Mouse (Mus musculus) adrenal gland, postnatal 14 days (tissue): ENCODE data around the gene Spty2d1. TPM values are rescaled to one million over a fixed set of nuclear protein-coding genes. Genes with fewer than 3 reads are reported as not detected.

Experiments used
- DNase-seq: peaks from one replicate; pipeline ENCODE4 v3.0.0; 2021; ENCODE audit warnings: mixed read lengths
- total RNA-seq: library from RNA; stranded (reverse); gene quantifications from 2 replicates; pipeline ENCODE4 v1.2.3, GENCODE M21; 2021

Gene Spty2d1
- total RNA-seq, 1 experiment from 2014 or later, result 20.0 TPM

DNA sequence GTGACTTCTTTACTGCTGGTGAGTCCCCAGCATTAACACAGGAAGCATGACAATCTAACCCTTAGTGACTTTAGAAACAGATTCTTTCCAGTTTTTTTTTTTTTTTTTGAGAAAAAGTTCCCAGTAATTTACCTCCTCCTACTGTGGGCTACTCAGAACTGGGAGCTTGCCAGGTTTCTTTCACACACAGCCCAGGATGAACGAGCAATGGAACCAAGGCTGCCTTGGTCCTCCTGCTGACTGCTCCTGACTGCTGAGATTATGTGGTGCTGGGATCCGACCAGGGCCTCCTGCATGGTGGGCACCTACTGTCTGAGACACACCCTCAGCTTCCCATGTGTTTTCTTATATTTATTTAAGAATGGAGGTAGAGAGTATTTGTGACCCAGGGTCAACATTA, 21.1 kb downstream of the Spty2d1 start:
- no peak for DNase-seq

DNA sequence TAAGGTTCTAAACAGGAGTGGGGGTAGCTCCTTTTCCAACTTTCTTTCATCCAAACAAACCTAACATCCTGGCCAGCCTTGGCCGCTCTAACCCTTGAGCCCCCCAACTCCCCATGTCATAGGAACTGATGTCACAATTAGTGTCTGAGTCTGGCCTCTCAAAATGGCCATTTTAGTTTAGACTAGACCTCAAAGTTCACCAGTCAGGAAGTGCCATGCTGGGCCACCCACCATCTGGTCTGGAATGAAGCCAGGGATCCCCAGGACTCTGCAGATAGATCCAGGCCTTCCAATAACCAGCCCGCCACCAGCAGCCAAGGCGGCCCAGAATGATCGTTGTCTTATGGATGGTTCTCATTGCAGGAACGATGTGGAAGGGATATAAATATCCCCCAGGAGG, 21.6 kb downstream of the Spty2d1 start:
- DNase-seq, result peak; percentile 31

DNA sequence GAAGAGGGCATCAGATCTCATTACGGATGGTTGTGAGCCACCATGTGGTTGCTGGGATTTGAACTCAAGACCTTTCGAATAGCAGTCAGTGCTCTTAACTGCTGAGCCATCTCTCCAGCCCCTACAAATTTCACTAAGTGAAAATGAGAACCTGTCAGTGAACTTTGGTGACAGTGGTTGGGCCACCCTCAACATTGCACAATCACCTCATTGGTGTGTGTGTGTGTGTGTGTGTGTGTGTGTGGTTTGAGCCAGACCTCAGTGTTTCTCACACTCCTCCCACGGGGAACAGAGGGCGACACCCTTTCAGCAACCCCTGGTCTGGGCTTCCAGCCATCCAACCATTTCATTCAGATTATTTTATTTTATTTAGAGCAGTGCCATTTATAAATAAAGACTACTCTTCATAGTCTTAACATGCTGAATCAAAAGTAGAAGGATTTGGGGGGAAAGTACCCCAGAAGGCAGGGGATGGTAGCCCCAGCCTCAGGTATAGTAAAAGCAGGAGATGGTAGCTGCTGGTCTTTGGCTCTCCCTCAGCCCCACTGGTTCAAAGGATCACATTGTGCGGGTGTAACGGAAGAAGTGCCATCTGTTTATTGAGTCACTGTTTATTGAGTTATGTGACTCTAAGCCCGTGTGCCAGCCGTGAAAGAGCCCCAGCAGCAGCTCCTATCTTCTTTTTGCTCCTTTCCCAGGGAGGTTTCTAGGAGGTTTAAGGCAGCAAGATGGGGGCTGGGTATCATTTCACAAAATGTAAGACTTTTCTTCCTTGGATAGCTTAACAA, 22.3 kb downstream of the Spty2d1 start:
- DNase-seq, result peak; percentile 30

GRCm38 (mm10) chr7:46983280-46983679, 24.9 kb downstream of the Spty2d1 start, which contains the start of gene Gm9999:
TSS of gene Gm9999 (plus strand) at chr7:46983580.
- no peak for DNase-seq

- DNase-seq, result no peak
Measured at GRCm38 (mm10) chr7:46975456-46975855, 32.8 kb downstream of the Spty2d1 start.

DNA sequence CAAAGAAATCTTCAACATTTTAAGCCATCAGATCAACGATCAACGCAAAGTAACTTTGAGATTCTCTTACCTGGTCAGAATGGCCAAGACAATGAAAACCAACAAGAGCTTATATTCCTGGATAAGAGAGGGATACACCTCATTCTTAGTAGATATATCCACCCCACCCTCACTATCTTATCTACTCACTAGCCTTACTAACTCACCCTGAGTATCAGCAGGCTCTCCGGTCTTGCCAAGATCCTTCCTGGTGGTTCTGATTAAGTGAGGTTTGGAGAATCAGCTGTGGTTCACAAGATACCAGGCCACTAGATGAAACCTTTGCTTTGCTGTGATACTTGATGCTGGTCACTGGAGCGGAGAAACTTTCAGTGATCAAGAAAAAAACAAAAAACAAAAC, 33.6 kb downstream of the Spty2d1 start:
- DNase-seq, result no peak

DNA sequence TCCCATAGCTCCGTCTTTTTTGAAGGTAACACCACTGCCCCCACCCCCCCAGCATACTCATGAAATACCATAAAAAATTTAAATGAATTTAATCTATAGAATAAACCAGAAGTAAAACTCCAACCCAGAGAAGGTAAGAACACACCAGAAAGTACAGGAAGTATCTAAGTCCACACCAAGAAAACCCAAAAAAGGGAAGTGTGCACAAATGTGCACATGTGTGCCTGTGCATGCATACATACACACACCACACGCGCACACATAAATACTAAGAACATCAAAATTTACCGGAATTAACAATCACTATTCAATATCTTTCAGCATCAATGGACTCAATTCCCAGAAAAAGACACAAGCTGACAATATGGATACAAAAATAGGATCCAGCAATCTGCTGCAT, 38.3 kb downstream of the Spty2d1 start:
- DNase-seq, result no peak

DNA sequence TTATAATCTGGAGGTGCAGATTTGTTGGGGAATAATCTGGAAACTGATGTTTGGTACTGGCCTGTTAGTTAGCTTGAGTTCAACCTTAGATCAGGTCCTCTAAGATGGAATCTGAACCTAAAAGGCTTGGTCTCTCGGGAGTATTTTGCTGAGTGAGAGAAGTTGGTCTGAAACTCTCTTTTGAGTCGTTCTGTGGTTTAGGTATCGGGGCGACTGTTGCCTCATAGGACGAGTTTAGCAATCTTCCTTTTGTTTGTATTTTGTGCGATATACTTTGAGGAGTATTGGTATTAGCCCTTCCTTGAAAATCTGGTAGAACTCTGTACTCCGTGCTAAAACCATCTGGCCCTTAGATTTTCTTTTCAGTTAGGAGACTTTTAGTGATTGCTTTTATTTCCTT, 44.1 kb downstream of the Spty2d1 start:
- DNase-seq, result no peak

- DNase-seq, result peak; percentile 77
Measured at GRCm38 (mm10) chr7:46962806-46963618, 45.2 kb downstream of the Spty2d1 start.

- DNase-seq, result no peak
Measured at GRCm38 (mm10) chr7:46962132-46962531, 46.1 kb downstream of the Spty2d1 start.

- no peak for DNase-seq
Measured at GRCm38 (mm10) chr7:46960991-46961390, 47.2 kb downstream of the Spty2d1 start.

DNA sequence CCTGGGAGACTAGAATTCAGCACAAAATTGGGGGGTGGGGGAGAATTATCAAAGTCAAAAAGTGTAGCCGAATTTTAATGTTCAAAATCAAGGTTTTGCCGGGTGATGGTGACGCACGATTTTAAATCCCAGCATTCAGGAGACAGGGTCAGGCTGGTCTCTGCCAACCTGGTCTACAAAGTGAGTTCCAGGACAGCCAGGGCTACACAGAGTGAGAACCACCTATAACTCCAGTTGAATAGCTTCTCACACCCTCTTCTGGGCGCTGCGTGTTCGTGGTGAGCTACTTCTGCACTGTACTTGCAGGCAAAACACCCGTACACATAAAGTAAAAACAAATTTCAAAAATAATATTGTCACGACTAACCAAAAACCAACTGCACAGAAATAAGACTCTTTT, 49.4 kb downstream of the Spty2d1 start:
- no peak for DNase-seq

DNA sequence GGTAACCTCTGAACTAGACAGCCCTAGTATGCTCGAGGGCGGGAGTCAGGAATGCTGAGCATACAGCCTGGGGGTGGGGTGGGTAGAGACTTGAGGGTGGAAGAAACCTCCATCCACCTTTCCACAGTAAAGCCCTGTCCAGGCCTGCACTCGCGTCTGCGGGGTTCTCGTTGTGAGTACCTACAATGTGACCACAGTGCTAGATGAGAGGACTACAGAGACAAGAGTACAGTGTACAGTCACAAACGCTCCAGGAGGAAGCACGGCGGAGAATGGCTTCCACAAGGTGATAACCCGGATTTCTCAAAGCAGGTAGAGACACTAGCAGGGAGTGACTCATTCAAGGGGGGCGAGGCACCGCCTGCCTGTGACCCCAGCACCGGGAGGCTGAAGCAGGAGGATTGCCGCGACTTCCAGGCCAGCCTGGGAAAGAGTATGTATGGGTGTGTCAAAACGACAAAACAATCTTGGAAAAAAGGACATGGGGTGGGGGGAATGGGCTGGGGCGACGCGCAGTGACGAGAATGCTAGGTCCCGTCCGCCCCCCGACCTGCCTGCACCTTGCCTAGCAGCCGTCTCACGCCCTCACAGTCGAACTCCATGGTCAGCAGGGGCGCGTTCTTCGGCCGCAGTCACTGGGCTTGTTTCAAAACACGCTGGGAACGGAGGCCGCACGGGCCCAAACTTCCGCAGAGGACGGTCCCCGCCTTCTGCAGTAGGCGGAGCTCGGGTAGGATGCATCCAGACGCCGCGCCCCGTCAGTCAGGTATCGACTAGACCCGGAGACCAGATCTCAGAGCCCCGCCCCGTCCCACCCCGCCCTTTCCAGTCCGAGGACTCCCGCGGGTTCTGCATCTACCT, 50.1 kb downstream of the Spty2d1 start, which contains the start of gene Uevld:
TSS of gene Uevld (minus strand) at position 697 of the 861 bp plus-strand sequence.
- DNase-seq, result peak; percentile 97

Other genes starting within 250 kb of the Spty2d1 start
- gene Hps5, start 212.3 kb downstream of the Spty2d1 start, total RNA-seq, result 18.7 and 19.0 TPM in 2 replicates
- gene Gtf2h1, start 212.3 kb downstream of the Spty2d1 start, total RNA-seq, result 41.1 and 41.3 TPM in 2 replicates
- gene Ldha, start 166.9 kb downstream of the Spty2d1 start, total RNA-seq, result 529 and 592 TPM in 2 replicates
- gene Ldhc, start 147.2 kb downstream of the Spty2d1 start, total RNA-seq, result not detected in 2 replicates
- gene Tsg101, start 88.4 kb downstream of the Spty2d1 start, total RNA-seq, result 90.5 and 92.7 TPM in 2 replicates
- gene Uevld, start 49.9 kb downstream of the Spty2d1 start, total RNA-seq, result 16.7 and 20.1 TPM in 2 replicates
- gene Gm9999, start 24.8 kb downstream of the Spty2d1 start, total RNA-seq, result not detected in 2 replicates
- gene Tmem86a, start 42.2 kb upstream of the Spty2d1 start, total RNA-seq, result 21.8 and 29.2 TPM in 2 replicates
- 0.90 and 1.4 TPM in 2 replicates for gene Ptpn5, start 125.3 kb upstream of the Spty2d1 start, total RNA-seq
- gene Mrgpra6, start 196.5 kb upstream of the Spty2d1 start, total RNA-seq, result not detected in 2 replicates
- gene Mrgpra9, start 244.4 kb upstream of the Spty2d1 start, total RNA-seq, result not detected in 2 replicates